Comparison of ENCODE assay signal across 12 mouse cellular contexts in the genomic region with DNA sequence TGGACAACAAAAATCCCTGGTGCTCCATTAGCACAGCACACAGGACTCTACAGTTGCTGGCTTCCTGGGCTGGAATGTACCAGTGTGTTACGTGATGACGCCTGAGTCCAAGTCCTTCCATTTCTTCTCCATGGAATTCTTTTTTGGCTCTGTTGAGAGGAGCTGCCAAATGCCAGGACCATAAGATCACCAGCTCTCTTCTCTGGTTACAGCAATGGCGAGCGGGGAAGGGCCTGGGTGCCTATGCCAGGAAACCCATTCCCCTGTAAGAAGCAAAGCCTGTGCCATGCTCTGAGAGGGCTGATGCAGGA.
DNase-seq lines count a peak whose midpoint lies in the region; ATAC-seq and TF ChIP-seq lines count a peak whose summit lies in the region.
"Had no signal": no experiment of that assay in that cellular context is flagged by ENCODE, and none has a peak within 500 bp of the region (broad histone marks: within the 10 kb centered on the region; RNA-seq: fewer than 3 reads in every experiment).

No protein-coding gene starts in this region.

- no peaks in the 10 kb centered on the region; the same call in 1 of the 2 replicates for H3K4me1 ChIP-seq in kidney, embryonic 16.5 days (ENCODE audit: insufficient read depth, low read length)
- 0 out of 2 replicates have a peak, but pooled peaks cover 11% of the 10 kb centered on the region for H3K4me1 ChIP-seq in embryonic fibroblast, embryonic 13.5 days (ENCODE audit: control insufficient read depth, insufficient read depth, low read length)
- H3K4me1 ChIP-seq in limb, embryonic 14.5 days (ENCODE audit: control insufficient read depth, insufficient read depth, low read length), result peaks cover 4% of the 10 kb centered on the region; the same call in 1 of the 2 replicates

- ATAC-seq in kidney, embryonic 16.5 days (ENCODE audit: low FRiP score, low TSS enrichment), result no peak
- 0 out of 2 replicates have a peak, but pooled peaks have one; percentile 37 for ATAC-seq in limb, embryonic 14.5 days (ENCODE audit: low FRiP score, low read depth)
- ATAC-seq in erythroblast, adult 5-6 weeks (replicated peaks; ENCODE audit: low FRiP score, poor library complexity, severe bottlenecking), result no peak
- ATAC-seq: midbrain, embryonic 13.5 days had no signal

- no peak overlapping the region for H3K9ac ChIP-seq in kidney, embryonic 16.5 days (replicated peaks; ENCODE audit: low read length)
- H3K9ac ChIP-seq in limb, embryonic 14.5 days (ENCODE audit: low read depth, low read length, severe bottlenecking), result no peak overlapping the region
- H3K9ac ChIP-seq: limb, embryonic 12.5 days; midbrain, embryonic 13.5 days had no signal

- peaks cover 7% of the 10 kb centered on the region for H3K9me3 ChIP-seq in kidney, embryonic 16.5 days (ENCODE audit: low read length)
- H3K9me3 ChIP-seq in limb, embryonic 14.5 days (ENCODE audit: control insufficient read depth, low read length), result 0 out of 2 replicates have a peak, but pooled peaks cover 7% of the 10 kb centered on the region

- no peaks in the 10 kb centered on the region for H3K27me3 ChIP-seq in kidney, embryonic 16.5 days (ENCODE audit: insufficient read depth, low read length)
- H3K27me3 ChIP-seq in limb, embryonic 14.5 days (ENCODE audit: control insufficient read depth, insufficient read depth, low read length), result no peaks in the 10 kb centered on the region
- H3K27me3 ChIP-seq: limb, embryonic 12.5 days; midbrain, embryonic 13.5 days had no signal

- TF ChIP-seq POLR2A in embryonic fibroblast, embryonic 13.5 days (IDR thresholded peaks at IDR 0.05; ENCODE audit: low read depth, low read length), result 0 out of 2 replicates have a peak, but pooled peaks have one; percentile 16
- TF ChIP-seq POLR2A in limb, embryonic 14.5 days (IDR thresholded peaks at IDR 0.05; ENCODE audit: borderline replicate concordance, extremely low read depth, insufficient read depth, insufficient read length), result no peak

- no peak for DNase-seq in kidney, postnatal 4 days
- peak; percentile 92 for DNase-seq in Muller cell, postnatal 12 days (ENCODE audit: inconsistent ontology term)
- DNase-seq in limb, embryonic 14.5 days (ENCODE audit: low spot score), result peak; percentile 26
- DNase-seq in right cerebral cortex, adult 2 months (ENCODE audit: low spot score in 2 of 2), result no peak
- DNase-seq in kidney, postnatal 25 days, result no peak
- DNase-seq: thymus, postnatal 36 days had no signal

- no peak overlapping the region for H3K4me2 ChIP-seq in kidney, embryonic 16.5 days (replicated peaks; ENCODE audit: low read depth, low read length)
- no peak overlapping the region for H3K4me2 ChIP-seq in limb, embryonic 14.5 days (replicated peaks; ENCODE audit: low read depth, low read length, severe bottlenecking)
- H3K4me2 ChIP-seq: limb, embryonic 12.5 days; midbrain, embryonic 13.5 days had no signal

- peak overlapping the region; percentile 13; the same call in 1 of the 2 replicates for H3K27ac ChIP-seq in kidney, embryonic 16.5 days (ENCODE audit: low read length)
- H3K27ac ChIP-seq in embryonic fibroblast, embryonic 13.5 days (ENCODE audit: insufficient read depth, low read length), result peak overlapping the region; percentile 60
- 0 out of 2 replicates have a peak overlapping the region, but pooled peaks have one; percentile 2 for H3K27ac ChIP-seq in limb, embryonic 14.5 days (replicated peaks; ENCODE audit: low read depth, low read length)
- H3K27ac ChIP-seq: layer of hippocampus, adult 2 months; limb, embryonic 12.5 days; midbrain, embryonic 13.5 days had no signal

- TF ChIP-seq CTCF in embryonic fibroblast, embryonic 13.5 days (IDR thresholded peaks at IDR 0.05; ENCODE audit: borderline replicate concordance, insufficient read depth, low read length), result no peak

- 80% methylated on average over 4 of the region's 4 CpGs for WGBS in kidney, embryonic 16.5 days
- WGBS in limb, embryonic 14.5 days, result 76% methylated on average over 4 of the region's 4 CpGs

- H3K4me3 ChIP-seq in kidney, embryonic 16.5 days (ENCODE audit: low read length), result no peak overlapping the region
- no peak overlapping the region for H3K4me3 ChIP-seq in embryonic fibroblast, embryonic 13.5 days (ENCODE audit: insufficient read depth, low read length)
- no peak overlapping the region for H3K4me3 ChIP-seq in limb, embryonic 14.5 days (replicated peaks; ENCODE audit: low read length)
- H3K4me3 ChIP-seq: layer of hippocampus, adult 2 months; limb, embryonic 12.5 days; midbrain, embryonic 13.5 days had no signal

- peaks cover 28% of the 10 kb centered on the region for H3K36me3 ChIP-seq in kidney, embryonic 16.5 days (ENCODE audit: insufficient read depth, low read length)
- no peaks in the 10 kb centered on the region for H3K36me3 ChIP-seq in limb, embryonic 14.5 days (ENCODE audit: control insufficient read depth, insufficient read depth, low read length)

Comparison
In these comparisons a context has a peak if more than half of its experiments do, and no peak if none do; other contexts are left out.
1. H3K27ac ChIP-seq: peak in every context shown above with its lines; median percentile 60 in embryonic fibroblast, embryonic 13.5 days; 13 in kidney, embryonic 16.5 days; 2 in limb, embryonic 14.5 days.
2. DNase-seq: peak in Muller cell, postnatal 12 days (single experiment) and limb, embryonic 14.5 days (single experiment); none in kidney, postnatal 4 days (0 of 2), right cerebral cortex, adult 2 months (0 of 2) and kidney, postnatal 25 days (0 of 2).